Mouse (Mus musculus) liver, embryonic 15.5 days (tissue): ENCODE data around the gene Tpo. TPM values are rescaled to one million over a fixed set of nuclear protein-coding genes. Genes with fewer than 3 reads are reported as not detected.

Source experiments
- ATAC-seq: fragments of 200-750 bp; cut with Nextera tagmentation; 2 replicates; pipeline ENCODE4 v1.8.0; 2017; ENCODE audit warnings: moderate number of reproducible peaks, mild to moderate bottlenecking, moderate library complexity; ENCODE audit not compliant: insufficient read depth
- H3K27ac ChIP-seq: fragments of 300-500 bp; sonication (generic); replicated peaks from 2 replicates; pipeline ENCODE4 v1.5.1; 2015; ENCODE audit warnings: mild to moderate bottlenecking, inconsistent platforms
- H3K27me3 ChIP-seq: fragments of 300-500 bp; sonication (generic); 2 replicates; pipeline ENCODE4 v1.6.1; 2015; ENCODE audit warnings: mild to moderate bottlenecking, inconsistent platforms
- H3K36me3 ChIP-seq: fragments of 300-500 bp; sonication (generic); replicated peaks from 2 replicates; pipeline ENCODE4 v1.6.1; 2015; ENCODE audit warnings: moderate library complexity, mild to moderate bottlenecking, inconsistent platforms
- H3K4me1 ChIP-seq: fragments of 300-500 bp; sonication (generic); replicated peaks from 2 replicates; pipeline ENCODE4 v1.6.1; 2015; ENCODE audit warnings: inconsistent platforms
- H3K4me2 ChIP-seq: fragments of 300-500 bp; sonication (generic); 2 replicates; pipeline ENCODE4 v1.6.1; 2015; ENCODE audit warnings: moderate library complexity, mild to moderate bottlenecking, inconsistent platforms
- H3K4me3 ChIP-seq: fragments of 300-500 bp; sonication (generic); replicated peaks from 2 replicates; pipeline ENCODE4 v1.5.1; 2015; ENCODE audit warnings: mild to moderate bottlenecking, inconsistent platforms
- H3K9ac ChIP-seq: fragments of 300-500 bp; sonication (generic); 2 replicates; pipeline ENCODE4 v1.6.1; 2015; ENCODE audit warnings: moderate library complexity, mild to moderate bottlenecking, inconsistent platforms
- H3K9me3 ChIP-seq: fragments of 300-500 bp; sonication (generic); replicated peaks from 2 replicates; pipeline ENCODE4 v1.6.1; 2016; ENCODE audit warnings: inconsistent platforms
- WGBS: fragments of 180-500 bp; shearing (Covaris S2); methylation state at CpG from one replicate; pipeline ENCODE4 v1.1.7; 2015; ENCODE audit warnings: mixed read lengths; ENCODE audit not compliant: insufficient replicate concordance; 5-methylcytosine and 5-hydroxymethylcytosine counted together
- polyA plus RNA-seq: library from polyadenylated mRNA; unstranded; fragments of >200 nt; fragmentation: Nextera tagmentation; extraction: Ambion mirVana; gene quantifications from 2 replicates; pipeline ENCODE4 v1.2.1, GENCODE M21; 2015

The Tpo gene
- polyA plus RNA-seq, 1 experiment from 2014 or later: not detected

- 67% methylated on average over 11 of the region's 11 CpGs for WGBS
These were observed 55.4 kb downstream of the Tpo start for GRCm38 (mm10) chr12:30077056-30077455.

GRCm38 (mm10) chr12:30076316-30076715 lies 56.1 kb downstream of the Tpo start:
- Histone ChIP-seq H3K9ac (no peak overlapping the region), H3K9me3 (no peaks in the 10 kb centered on the region), H3K4me1 (no peaks in the 10 kb centered on the region), H3K36me3 (no peaks in the 10 kb centered on the region), H3K4me2 (no peak overlapping the region), H3K27ac (no peak overlapping the region), H3K27me3 (no peaks in the 10 kb centered on the region), H3K4me3 (no peak overlapping the region)
- no peak for ATAC-seq
- WGBS: 35% methylated on average over 2 of the region's 2 CpGs

More at GRCm38 (mm10) chr12:30077056-30077455, 55.4 kb downstream of the Tpo start:
- Histone ChIP-seq H3K4me1 (no peaks in the 10 kb centered on the region), H3K9ac (no peak overlapping the region), H3K27ac (no peak overlapping the region), H3K4me2 (no peak overlapping the region), H3K9me3 (no peaks in the 10 kb centered on the region), H3K36me3 (no peaks in the 10 kb centered on the region), H3K27me3 (no peaks in the 10 kb centered on the region), H3K4me3 (no peak overlapping the region)
- no peak for ATAC-seq

- H3K4me1 ChIP-seq: no peaks in the 10 kb centered on the region
- no peak overlapping the region for H3K9ac ChIP-seq
- H3K27ac ChIP-seq: no peak overlapping the region
- H3K4me2 ChIP-seq: no peak overlapping the region
- ATAC-seq: no peak
- 40% methylated on average over 2 of the region's 2 CpGs for WGBS
- H3K27me3 ChIP-seq: no peaks in the 10 kb centered on the region
- no peaks in the 10 kb centered on the region for H3K36me3 ChIP-seq
- H3K4me3 ChIP-seq: no peak overlapping the region
- H3K9me3 ChIP-seq: no peaks in the 10 kb centered on the region
These were observed 63.1 kb downstream of the Tpo start for GRCm38 (mm10) chr12:30069321-30069720.

DNA sequence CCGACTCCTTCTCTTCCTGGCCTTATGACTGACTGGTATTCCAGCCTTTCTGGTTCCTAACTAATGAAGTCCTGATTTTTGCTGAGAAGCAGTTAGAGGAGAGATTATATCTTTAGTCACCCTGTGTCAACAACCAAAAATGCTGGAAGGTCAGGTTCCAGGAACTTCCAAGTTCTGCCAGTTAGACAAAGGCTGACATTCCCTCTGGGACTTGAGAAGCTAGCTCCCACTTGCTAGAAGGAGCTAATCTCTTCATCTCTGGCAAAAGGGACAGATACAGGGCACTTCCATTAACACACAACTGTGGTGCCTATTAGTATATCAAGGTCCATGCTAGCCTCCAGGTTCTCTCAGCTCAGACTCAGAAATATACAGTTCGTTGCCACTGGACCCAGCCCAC lies 64.6 kb downstream of the Tpo start:
- Histone ChIP-seq H3K9ac (no peak overlapping the region), H3K27ac (no peak overlapping the region), H3K36me3 (no peaks in the 10 kb centered on the region), H3K4me3 (no peak overlapping the region), H3K4me2 (no peak overlapping the region), H3K9me3 (no peaks in the 10 kb centered on the region), H3K4me1 (no peaks in the 10 kb centered on the region), H3K27me3 (no peaks in the 10 kb centered on the region)
- 58% methylated on average over 2 of the region's 2 CpGs for WGBS
- no peak for ATAC-seq

DNA sequence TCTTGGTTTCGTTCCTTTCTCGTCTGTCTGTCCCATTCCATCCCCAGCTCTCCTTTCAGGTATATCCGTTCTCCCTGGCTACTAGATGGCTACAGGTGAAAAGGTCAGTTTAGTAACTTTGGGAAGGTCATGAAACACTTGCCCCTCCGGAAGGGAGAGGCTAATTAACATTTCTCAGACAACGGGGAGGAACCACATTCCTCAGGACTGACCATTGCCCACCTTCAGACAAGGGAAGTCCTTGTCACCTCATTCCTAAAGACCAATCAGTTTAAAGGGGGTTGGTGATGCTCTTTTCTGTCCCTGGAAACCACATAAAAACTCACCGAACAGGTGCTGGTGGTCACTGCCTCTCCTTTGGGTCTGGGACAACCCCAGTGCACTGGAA lies 70.3 kb downstream of the Tpo start:
- Histone ChIP-seq H3K4me3 (no peak overlapping the region), H3K36me3 (no peaks in the 10 kb centered on the region), H3K9me3 (no peaks in the 10 kb centered on the region), H3K27me3 (no peaks in the 10 kb centered on the region), H3K9ac (no peak overlapping the region), H3K27ac (no peak overlapping the region), H3K4me2 (no peak overlapping the region), H3K4me1 (no peaks in the 10 kb centered on the region)
- WGBS: 32% methylated on average over 6 of the region's 6 CpGs
- ATAC-seq: no peak

- no peak overlapping the region for H3K27ac ChIP-seq
- no peaks in the 10 kb centered on the region for H3K36me3 ChIP-seq
- H3K4me1 ChIP-seq: no peaks in the 10 kb centered on the region
- H3K9me3 ChIP-seq: no peaks in the 10 kb centered on the region
- no peak overlapping the region for H3K9ac ChIP-seq
- H3K27me3 ChIP-seq: no peaks in the 10 kb centered on the region
- 31% methylated on average over 1 of the region's 1 CpGs for WGBS
- H3K4me3 ChIP-seq: no peak overlapping the region
- no peak for ATAC-seq
- H3K4me2 ChIP-seq: no peak overlapping the region
These were observed 70.8 kb downstream of the Tpo start for GRCm38 (mm10) chr12:30061503-30062117.

DNA sequence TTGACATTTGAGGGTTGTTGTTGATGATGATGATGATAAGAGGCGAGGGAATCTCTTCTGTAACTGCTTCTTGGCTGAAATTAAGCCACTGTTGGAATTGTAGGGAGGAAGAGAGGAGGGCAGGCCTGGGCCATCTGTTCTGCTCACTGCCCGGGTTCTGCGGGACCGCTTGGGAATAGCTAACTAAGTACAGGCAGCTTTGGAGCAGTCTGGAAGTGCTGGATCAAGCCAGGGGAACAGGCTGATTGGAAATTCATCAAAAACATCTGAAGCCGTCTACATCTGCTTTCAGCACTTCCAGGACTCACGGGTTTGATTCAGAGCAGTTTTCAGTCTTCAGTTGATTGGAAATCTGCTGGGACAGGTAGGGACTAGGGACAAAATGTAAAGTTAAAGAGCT lies 74.4 kb downstream of the Tpo start:
- H3K36me3 ChIP-seq: no peaks in the 10 kb centered on the region
- no peak overlapping the region for H3K4me3 ChIP-seq
- H3K9ac ChIP-seq: no peak overlapping the region
- no peak overlapping the region for H3K27ac ChIP-seq
- no peaks in the 10 kb centered on the region for H3K9me3 ChIP-seq
- no peaks in the 10 kb centered on the region for H3K27me3 ChIP-seq
- no peak for ATAC-seq
- WGBS: 34% methylated on average over 6 of the region's 6 CpGs
- H3K4me1 ChIP-seq: no peaks in the 10 kb centered on the region
- H3K4me2 ChIP-seq: no peak overlapping the region

DNA sequence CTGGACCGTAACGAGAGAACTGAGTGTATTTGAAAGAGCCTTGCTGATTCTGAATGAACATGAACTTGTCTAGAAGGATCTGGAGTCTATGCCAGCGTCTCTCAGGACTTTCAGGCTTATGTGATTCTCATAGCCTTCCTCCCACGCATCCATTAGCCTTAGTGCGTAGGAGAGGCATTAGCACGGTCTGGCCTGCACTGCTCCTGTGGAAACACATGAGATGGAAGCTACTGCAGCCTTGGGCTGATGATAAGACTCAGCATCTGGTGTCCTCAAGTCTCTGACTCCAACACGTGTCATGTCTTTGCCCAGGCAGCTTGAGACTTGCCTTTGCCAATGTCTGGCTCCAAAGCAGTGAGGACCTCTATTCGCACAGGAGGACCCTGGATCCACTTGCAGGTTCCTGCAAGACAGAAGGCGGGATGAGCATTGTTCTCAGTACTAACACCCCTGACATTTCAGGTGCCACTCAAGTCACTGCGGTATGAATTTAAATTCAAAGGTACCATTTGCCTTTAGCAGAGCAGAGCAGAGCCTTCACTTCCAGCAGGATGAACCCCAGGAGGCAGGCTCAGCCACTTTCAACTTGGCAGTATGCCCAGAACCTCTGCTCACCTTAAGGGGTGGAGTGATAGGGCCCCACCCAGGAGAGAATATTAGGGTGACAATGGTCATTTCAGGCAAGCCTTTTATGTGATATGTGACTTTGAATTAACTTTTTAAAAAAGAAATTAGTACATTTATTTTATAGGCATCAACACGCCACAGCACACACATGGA lies 77.5 kb downstream of the Tpo start:
- H3K4me2 ChIP-seq: no peak overlapping the region
- no peaks in the 10 kb centered on the region for H3K27me3 ChIP-seq
- no peaks in the 10 kb centered on the region for H3K4me1 ChIP-seq
- no peak for ATAC-seq
- H3K27ac ChIP-seq: no peak overlapping the region
- no peak overlapping the region for H3K9ac ChIP-seq
- WGBS: 67% methylated on average over 11 of the region's 11 CpGs
- H3K4me3 ChIP-seq: no peak overlapping the region
- H3K36me3 ChIP-seq: no peaks in the 10 kb centered on the region
- H3K9me3 ChIP-seq: no peaks in the 10 kb centered on the region

GRCm38 (mm10) chr12:30050235-30050634 lies 82.2 kb downstream of the Tpo start:
- 18% methylated on average over 4 of the region's 4 CpGs for WGBS
- Histone ChIP-seq H3K27ac (no peak overlapping the region), H3K4me3 (no peak overlapping the region), H3K9ac (no peak overlapping the region), H3K9me3 (no peaks in the 10 kb centered on the region), H3K27me3 (no peaks in the 10 kb centered on the region), H3K4me1 (no peaks in the 10 kb centered on the region), H3K4me2 (no peak overlapping the region), H3K36me3 (no peaks in the 10 kb centered on the region)
- no peak for ATAC-seq

GRCm38 (mm10) chr12:30049818-30050217 lies 82.6 kb downstream of the Tpo start:
- Histone ChIP-seq H3K36me3 (no peaks in the 10 kb centered on the region), H3K4me3 (no peak overlapping the region), H3K9ac (no peak overlapping the region), H3K4me1 (no peaks in the 10 kb centered on the region), H3K27me3 (no peaks in the 10 kb centered on the region), H3K4me2 (no peak overlapping the region), H3K9me3 (no peaks in the 10 kb centered on the region), H3K27ac (no peak overlapping the region)
- WGBS: 60% methylated on average over 9 of the region's 9 CpGs
- ATAC-seq: no peak

- 65% methylated on average over 6 of the region's 6 CpGs for WGBS
- no peak for ATAC-seq
- Histone ChIP-seq H3K4me2 (no peak overlapping the region), H3K36me3 (no peaks in the 10 kb centered on the region), H3K27ac (no peak overlapping the region), H3K9me3 (no peaks in the 10 kb centered on the region), H3K4me1 (no peaks in the 10 kb centered on the region), H3K4me3 (no peak overlapping the region), H3K9ac (no peak overlapping the region), H3K27me3 (no peaks in the 10 kb centered on the region)
These were observed 83.6 kb downstream of the Tpo start for GRCm38 (mm10) chr12:30048848-30049247.

GRCm38 (mm10) chr12:30040150-30040549 lies 92.3 kb downstream of the Tpo start:
- no peaks in the 10 kb centered on the region for H3K36me3 ChIP-seq
- H3K4me1 ChIP-seq: no peaks in the 10 kb centered on the region
- 11% methylated on average over 4 of the region's 4 CpGs for WGBS
- H3K4me3 ChIP-seq: no peak overlapping the region
- ATAC-seq: no peak
- no peak overlapping the region for H3K27ac ChIP-seq
- no peak overlapping the region for H3K4me2 ChIP-seq
- H3K27me3 ChIP-seq: no peaks in the 10 kb centered on the region
- H3K9me3 ChIP-seq: no peaks in the 10 kb centered on the region
- H3K9ac ChIP-seq: no peak overlapping the region
